Mouse (Mus musculus) layer of hippocampus, adult 8-10 months (tissue): ENCODE results near the gene Zfp53. TPM values are rescaled to one million over a fixed set of nuclear protein-coding genes. Genes with fewer than 3 reads are reported as not detected.
A peak's percentile ranks its signal among the peaks of the same experiment; 100 is the strongest.

ENCODE experiments used
- DNase-seq, 2 experiments: peaks; one replicate each; pipeline ENCODE4 v3.0.0; 2022; ENCODE audit warnings: low spot score in 2 of 2
- total RNA-seq, 4 experiments: library from RNA; stranded (reverse); gene quantifications; 2 replicates each; pipeline ENCODE4 v1.2.4; 2022

Gene Zfp53
- total RNA-seq, 4 experiments from 2014 or later = 4.3 to 6.4 (median 5.3) TPM

DNA sequence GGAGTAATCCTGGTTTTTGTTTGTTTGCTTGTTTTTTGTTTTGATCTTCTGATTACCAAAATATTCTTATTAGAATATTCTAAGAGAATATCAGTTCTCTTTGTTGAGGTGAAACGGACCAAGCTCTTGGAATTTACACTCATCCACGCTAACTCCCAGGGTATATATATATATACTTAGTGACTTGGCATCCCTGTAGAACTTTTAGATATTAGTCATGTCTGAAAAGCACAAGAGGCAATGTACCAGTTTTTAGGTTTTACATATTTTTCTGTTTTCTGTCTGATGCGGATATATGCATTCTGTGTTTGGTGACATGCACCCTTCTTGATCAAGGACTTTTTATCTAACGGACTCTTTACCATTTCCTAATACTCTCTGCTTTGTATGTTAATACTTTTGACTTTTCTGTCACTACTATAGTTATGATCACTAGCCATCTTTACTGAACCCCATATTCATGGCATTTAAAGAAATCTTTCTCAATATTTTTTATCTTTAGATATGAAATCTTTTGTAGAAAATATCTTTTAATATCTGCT lies 28.4 kb downstream of the Zfp53 start:
- DNase-seq = no peak

GRCm38 (mm10) chr17:21526270-21526669 lies 37.5 kb downstream of the Zfp53 start:
- DNase-seq = no peak

GRCm38 (mm10) chr17:21530645-21531330 lies 42.0 kb downstream of the Zfp53 start:
- DNase-seq = no peak

DNA sequence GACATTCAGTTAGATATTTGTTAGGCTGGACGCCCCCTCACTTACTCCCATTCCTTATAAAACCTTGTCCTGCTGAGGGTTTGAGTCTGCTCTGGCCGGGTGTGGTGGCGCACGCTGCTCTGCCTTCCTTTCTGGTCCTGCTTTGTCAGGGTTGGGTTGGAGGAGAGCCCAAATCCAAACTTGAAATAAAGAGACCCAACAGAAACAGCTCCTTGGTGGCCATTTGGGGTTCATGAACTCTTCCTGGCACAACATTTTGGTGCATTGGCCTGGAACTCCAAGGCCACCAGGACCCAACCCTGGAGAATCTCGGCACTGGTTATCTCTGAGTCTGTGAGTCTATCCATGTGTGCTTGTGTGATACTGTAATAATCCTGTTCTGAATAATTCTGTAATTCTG lies 42.8 kb downstream of the Zfp53 start:
- peak in 1 of 2 experiments; percentile 9 for DNase-seq

DNA sequence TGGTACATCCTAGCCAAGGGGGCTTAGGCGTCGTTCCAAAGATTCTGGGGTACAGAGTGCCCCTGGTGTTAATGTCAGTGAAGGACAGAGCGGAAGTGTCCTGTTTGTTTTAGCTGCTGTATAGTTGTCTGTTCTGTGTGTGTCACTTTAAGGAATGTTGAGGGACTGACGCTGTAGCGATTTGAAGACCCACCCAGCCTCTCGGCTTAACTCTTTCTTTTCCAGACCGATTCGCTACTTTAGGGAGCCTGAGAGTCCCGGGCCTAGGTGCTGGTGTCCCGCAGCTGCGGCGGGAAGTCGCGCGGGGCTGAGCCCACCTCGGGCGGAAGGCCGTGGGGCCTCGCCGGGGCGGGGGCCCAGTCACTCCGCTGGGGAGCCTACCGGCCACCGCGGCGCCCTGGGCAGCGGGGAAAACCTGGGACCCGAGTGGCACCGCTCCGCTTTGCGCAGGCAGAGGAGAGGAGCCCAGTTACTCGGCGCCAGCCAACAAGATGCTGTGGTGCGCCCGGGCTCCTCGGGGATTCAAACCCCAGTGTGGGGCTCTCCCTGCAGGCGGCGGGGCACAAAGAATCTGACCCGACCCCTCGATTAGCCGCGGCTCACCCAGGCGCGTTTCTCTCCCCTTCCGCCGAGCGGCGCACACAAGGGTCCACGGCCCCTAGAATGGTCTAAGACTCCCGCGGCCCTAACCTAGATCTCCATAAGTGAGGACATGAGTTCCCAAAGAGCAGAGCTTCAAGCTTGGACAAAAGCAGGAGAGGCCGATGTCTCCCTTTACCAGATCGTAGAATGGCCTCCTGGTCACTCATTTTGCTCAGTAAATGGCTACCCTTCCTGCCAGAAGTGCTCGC lies 43.5 kb downstream of the Zfp53 start:
- peak; percentile 61 to 63 for DNase-seq

DNA sequence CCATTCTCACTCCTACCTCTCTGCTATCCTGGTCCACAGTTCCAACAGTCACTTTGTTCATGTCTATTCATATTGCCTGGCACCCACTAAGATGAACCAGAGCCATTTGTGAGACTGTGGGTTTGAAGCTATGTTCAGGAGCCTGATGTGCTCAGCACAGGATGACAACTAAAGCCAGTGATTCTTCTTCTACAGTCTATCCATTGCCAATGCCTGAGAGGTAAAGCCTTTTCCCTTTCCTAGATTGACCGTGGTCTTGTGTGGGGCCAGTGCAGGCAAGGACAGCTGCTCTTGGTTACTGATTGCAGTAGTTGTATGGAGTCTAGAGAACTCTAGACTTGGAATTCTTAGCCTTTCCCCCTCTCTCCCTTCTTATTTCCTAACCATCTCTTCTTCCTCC lies 45.2 kb downstream of the Zfp53 start:
- DNase-seq = no peak

GRCm38 (mm10) chr17:21534460-21535095 lies 45.8 kb downstream of the Zfp53 start:
- peak; percentile 24 to 37 for DNase-seq

- DNase-seq = peak; percentile 42 to 49
Measured at GRCm38 (mm10) chr17:21535096-21536001, 46.6 kb downstream of the Zfp53 start, which contains the start of gene Zfp52. TSS of gene Zfp52 (plus strand) at chr17:21535539.

DNA sequence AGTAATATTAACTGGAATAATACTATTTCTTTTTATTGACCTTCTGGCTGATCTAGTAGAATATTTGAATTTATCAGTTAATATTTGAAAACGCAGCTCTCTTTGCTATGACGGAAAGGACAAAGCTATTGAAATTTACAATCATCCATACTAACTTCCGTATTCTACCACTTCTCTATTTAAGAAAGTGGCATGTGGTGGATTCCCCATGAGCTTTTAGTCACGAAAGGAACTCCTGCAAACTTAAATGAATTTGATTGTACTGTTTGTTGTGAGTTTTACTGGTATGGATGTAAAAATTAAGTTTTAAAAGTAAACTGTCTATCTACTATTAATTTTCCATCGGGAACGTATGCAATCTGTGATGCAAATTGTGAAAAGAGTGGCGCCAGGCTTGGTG lies 47.3 kb downstream of the Zfp53 start:
- no peak for DNase-seq

- DNase-seq = no peak
Measured at GRCm38 (mm10) chr17:21536676-21537075, 47.9 kb downstream of the Zfp53 start.

DNA sequence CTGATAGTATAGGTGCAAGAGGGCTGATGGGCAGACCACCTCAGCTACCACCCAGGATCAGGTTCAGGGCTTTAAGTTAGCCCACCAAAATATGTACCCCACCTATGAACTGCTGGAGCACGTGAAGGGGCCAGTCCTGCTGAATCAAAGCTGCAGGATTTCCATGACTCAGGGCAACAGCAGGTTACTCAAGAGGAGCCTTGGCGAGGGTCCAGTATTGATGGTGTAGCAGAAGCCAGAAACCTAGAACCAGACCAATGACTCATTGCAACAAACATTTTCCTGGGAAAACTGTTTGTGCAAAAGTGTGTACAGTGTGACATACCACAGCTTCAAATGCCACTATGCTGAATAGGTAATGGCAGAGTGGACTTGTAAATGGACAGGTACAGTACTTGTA lies 69.0 kb downstream of the Zfp53 start:
- DNase-seq = no peak

Other genes with a start within 250 kb of the Zfp53 start
- not detected for gene Vmn1r235, start 232.6 kb upstream of the Zfp53 start, total RNA-seq
- not detected for gene Vmn1r236, start 206.1 kb upstream of the Zfp53 start, total RNA-seq
- gene Vmn1r237, start 177.1 kb upstream of the Zfp53 start, total RNA-seq = not detected
- gene Zfp677, start 105.2 kb upstream of the Zfp53 start, total RNA-seq = 1 to 10 TPM; 1.6 to 2.6 (median 2.0) TPM
- 1 to 10 TPM in 1 of 4 experiments, under 1 TPM in 3; 0.84 to 1.6 (median 0.87) TPM for gene Zfp54, start 65.8 kb upstream of the Zfp53 start, total RNA-seq
- 1 to 10 TPM; 3.5 to 5.3 (median 4.6) TPM for gene Zfp51, start 38.6 kb upstream of the Zfp53 start, total RNA-seq
- 10 to 100 TPM in 1 of 4 experiments, 1 to 10 TPM in 3; 7.4 to 11.9 (median 8.2) TPM for gene Zfp52, start 46.5 kb downstream of the Zfp53 start, total RNA-seq
- gene Zfp948, start 78.0 kb downstream of the Zfp53 start, total RNA-seq = 10 to 100 TPM; 10.9 to 15.0 (median 11.3) TPM
- 10 to 100 TPM in 2 of 4 experiments, 1 to 10 TPM in 2; 8.5 to 14.1 (median 11.7) TPM for gene Zfp983, start 161.6 kb downstream of the Zfp53 start, total RNA-seq
- gene Gm10226, start 202.9 kb downstream of the Zfp53 start, total RNA-seq = 10 to 100 TPM in 1 of 4 experiments, 1 to 10 TPM in 3; 5.0 to 11.0 (median 5.9) TPM
- 10 to 100 TPM in 1 of 4 experiments, 1 to 10 TPM in 3; 5.7 to 10.0 (median 7.6) TPM for gene Zfp760, start 218.7 kb downstream of the Zfp53 start, total RNA-seq
- gene Zfp229, start 241.8 kb downstream of the Zfp53 start, total RNA-seq = 1 to 10 TPM; 4.8 to 6.6 (median 5.2) TPM